Mouse (Mus musculus) heart, postnatal 0 days (tissue): Measurements from ENCODE around the gene Camk1g. TPM values are rescaled to one million over a fixed set of nuclear protein-coding genes. Genes with fewer than 3 reads are reported as not detected.

Experiments used
- ATAC-seq: fragments of 200-750 bp; cut with Nextera tagmentation; 2 replicates; pipeline ENCODE4 v1.8.0; 2017; ENCODE audit warnings: low read depth, moderate number of reproducible peaks, moderate library complexity; ENCODE audit not compliant: insufficient read depth
- DNase-seq: peaks from one replicate; pipeline ENCODE4 v3.0.0-alpha.2; 2016; ENCODE audit warnings: low spot score
- H3K27ac ChIP-seq: fragments of 300-500 bp; sonication (generic); 2 replicates; pipeline ENCODE4 v1.5.1; 2014; ENCODE audit warnings: low read depth, mild to moderate bottlenecking
- H3K27me3 ChIP-seq: fragments of 300-500 bp; sonication (generic); 2 replicates; pipeline ENCODE4 v1.6.1; 2014; ENCODE audit warnings: low read length, mixed read lengths; ENCODE audit not compliant: control insufficient read depth, insufficient read depth
- H3K36me3 ChIP-seq: fragments of 300-500 bp; sonication (generic); replicated peaks from 2 replicates; pipeline ENCODE4 v1.6.1; 2014; ENCODE audit warnings: low read length, mixed read lengths; ENCODE audit not compliant: control insufficient read depth, insufficient read depth
- H3K4me1 ChIP-seq: fragments of 300-500 bp; sonication (generic); 2 replicates; pipeline ENCODE4 v1.6.1; 2014; ENCODE audit warnings: antibody characterized with exemption; ENCODE audit not compliant: control insufficient read depth, insufficient read depth
- H3K4me2 ChIP-seq: fragments of 300-500 bp; sonication (generic); 2 replicates; pipeline ENCODE4 v1.6.1; 2014; ENCODE audit warnings: low read depth, mild to moderate bottlenecking, low read length, moderate library complexity
- H3K4me3 ChIP-seq: fragments of 300-500 bp; sonication (generic); 2 replicates; pipeline ENCODE4 v1.5.1; 2014; ENCODE audit warnings: low read depth, low read length
- H3K9ac ChIP-seq: fragments of 300-500 bp; sonication (generic); replicated peaks from 2 replicates; pipeline ENCODE4 v1.6.1; 2014; ENCODE audit warnings: low read depth, low read length, mixed read lengths
- H3K9me3 ChIP-seq: fragments of 300-500 bp; sonication (generic); replicated peaks from 2 replicates; pipeline ENCODE4 v1.6.1; 2016; ENCODE audit warnings: low read length; ENCODE audit not compliant: control insufficient read depth
- CTCF ChIP-seq: IDR thresholded peaks from 2 replicates; pipeline ENCODE4 v1.5.1; 2016; ENCODE audit warnings: antibody characterized with exemption, control low read depth, low read depth
- EP300 ChIP-seq: IDR thresholded peaks from 2 replicates; pipeline ENCODE4 v1.6.1; 2016; ENCODE audit warnings: antibody characterized with exemption, low read depth
- WGBS: fragments of 180-500 bp; shearing (Covaris S2); extraction: QIAGEN DNeasy Blood & Tissue Kit; methylation state at CpG from one replicate; pipeline ENCODE4 v1.1.7; 2014; 5-methylcytosine and 5-hydroxymethylcytosine counted together
- polyA plus RNA-seq: library from polyadenylated mRNA; unstranded; fragments of >200 nt; fragmentation: Nextera tagmentation; extraction: Ambion mirVana; gene quantifications from 2 replicates; pipeline ENCODE4 v1.2.1, GENCODE M21; 2015
- total RNA-seq: library from RNA; depleted of rRNA; stranded (reverse); fragments of >200 nt; gene quantifications from 2 replicates; pipeline ENCODE4 v1.2.3, GENCODE M21; 2014; ENCODE audit warnings: low replicate concordance

Camk1g gene
- total and polyA plus RNA-seq, 2 experiments from 2014 or later = 9.7 to 14.3 TPM

DNA sequence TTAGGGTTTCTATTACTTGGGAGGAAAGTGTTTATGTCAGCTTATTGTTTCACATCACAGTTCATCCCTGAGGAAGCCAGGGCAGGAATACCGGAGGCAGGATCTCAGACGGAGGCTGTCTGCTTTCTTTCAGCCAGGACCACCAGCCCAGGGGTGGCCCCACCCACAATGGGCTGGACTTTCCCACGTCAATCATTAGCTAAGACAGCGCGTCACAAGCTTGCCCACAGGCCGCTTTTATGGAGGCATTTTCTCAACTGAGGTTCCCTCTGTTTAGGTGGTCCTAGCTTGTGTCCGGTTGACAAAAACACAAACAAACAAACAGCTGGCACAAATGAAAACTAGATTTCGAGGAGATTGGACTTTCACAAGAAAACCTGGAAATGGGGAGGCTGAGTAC, 12.3 kb upstream of the Camk1g start:
- WGBS = 2% methylated on average over 8 of the region's 8 CpGs
- H3K4me1 ChIP-seq = peaks cover 18% of the 10 kb centered on the region; the same call in 1 of the 2 replicates
- H3K27me3 ChIP-seq = 0 out of 2 replicates have a peak, but pooled peaks cover 6% of the 10 kb centered on the region
- DNase-seq = peak; percentile 43
- peak overlapping the region; percentile 35 for H3K4me3 ChIP-seq
- ATAC-seq = peak; percentile 70
- no peak overlapping the region; the same call in 1 of the 2 replicates for H3K27ac ChIP-seq
- H3K36me3 ChIP-seq = no peaks in the 10 kb centered on the region
- H3K9me3 ChIP-seq = no peaks in the 10 kb centered on the region
- no peak for TF ChIP-seq CTCF
- TF ChIP-seq EP300 = no peak
- peak overlapping the region; percentile 54 for H3K4me2 ChIP-seq
- no peak overlapping the region; the same call in 1 of the 2 replicates for H3K9ac ChIP-seq

DNA sequence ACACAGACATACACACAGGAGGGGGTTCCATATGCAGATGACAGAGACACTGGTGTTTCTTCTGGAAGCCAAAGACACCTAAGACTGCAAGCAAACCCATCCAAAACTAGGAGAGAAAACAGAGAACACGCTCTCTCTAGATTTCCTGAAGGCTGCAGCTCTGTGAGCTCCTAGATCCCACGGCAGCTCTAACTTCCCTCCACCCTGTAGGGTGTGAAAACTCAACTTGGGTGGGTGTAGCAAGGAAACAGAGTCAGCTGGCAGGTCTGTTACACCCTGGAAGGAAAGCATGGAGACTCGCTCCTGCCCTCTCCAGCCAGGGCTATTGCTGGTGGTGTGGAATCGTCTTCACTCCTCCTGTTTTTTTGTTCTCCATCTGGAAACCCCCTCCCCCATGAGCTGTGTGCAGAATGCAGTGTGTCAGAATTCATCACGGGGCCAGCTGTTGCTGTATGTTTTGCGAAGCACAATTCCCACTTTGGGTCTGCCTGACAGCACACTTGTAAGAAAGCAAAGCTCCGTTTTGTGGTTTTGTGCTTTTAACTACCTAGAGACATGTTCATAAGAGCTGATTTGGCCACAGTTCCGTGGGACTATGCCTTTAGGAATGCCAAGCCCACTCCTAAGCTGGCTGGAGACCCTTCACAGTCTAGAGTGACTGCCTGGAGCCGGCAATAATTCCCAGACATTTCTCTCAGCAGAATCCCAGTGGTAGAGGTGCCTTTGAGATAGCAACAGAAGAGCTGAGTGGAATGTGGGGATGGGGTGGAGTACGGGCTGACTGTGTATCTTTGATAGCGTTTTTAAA, 11.7 kb upstream of the Camk1g start:
- peak; percentile 18 for ATAC-seq
- TF ChIP-seq CTCF (no peak), EP300 (no peak)
- H3K4me1 ChIP-seq = peaks cover 16% of the 10 kb centered on the region; the same call in 1 of the 2 replicates
- no peaks in the 10 kb centered on the region for H3K27me3 ChIP-seq
- H3K4me2 ChIP-seq = peak overlapping the region; percentile 54
- no peak for DNase-seq
- WGBS = 30% methylated on average over 11 of the region's 11 CpGs
- H3K36me3 ChIP-seq = no peaks in the 10 kb centered on the region
- H3K27ac ChIP-seq = no peak overlapping the region; the same call in 1 of the 2 replicates
- H3K4me3 ChIP-seq = peak overlapping the region; percentile 35; the same call in 1 of the 2 replicates
- H3K9me3 ChIP-seq = no peaks in the 10 kb centered on the region
- no peak overlapping the region for H3K9ac ChIP-seq

DNA sequence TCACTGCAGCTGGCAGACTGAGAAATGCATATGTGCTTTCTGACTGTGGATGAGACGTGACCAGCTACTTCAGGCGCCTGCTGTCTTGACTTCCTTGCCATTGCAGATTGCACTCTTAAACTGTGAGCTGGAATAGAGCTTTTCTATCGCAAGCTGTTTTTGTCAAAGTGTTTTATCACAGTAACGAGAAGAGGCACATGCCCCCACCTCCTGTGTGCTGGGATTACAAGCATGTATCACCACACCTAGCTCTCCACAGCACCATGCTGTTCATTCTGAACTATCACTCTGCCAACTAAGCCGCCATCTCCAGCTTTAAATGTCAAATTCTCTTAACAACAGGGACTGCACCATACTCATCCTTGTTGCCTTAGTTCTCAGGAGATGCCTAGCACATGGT, 10.8 kb upstream of the Camk1g start:
- ATAC-seq (no peak), DNase-seq (no peak)
- H3K36me3 ChIP-seq = no peaks in the 10 kb centered on the region
- TF ChIP-seq CTCF (no peak), EP300 (no peak)
- no peaks in the 10 kb centered on the region for H3K9me3 ChIP-seq
- no peak overlapping the region for H3K4me2 ChIP-seq
- H3K27ac ChIP-seq = no peak overlapping the region
- H3K9ac ChIP-seq = no peak overlapping the region
- H3K27me3 ChIP-seq = no peaks in the 10 kb centered on the region
- peaks cover 13% of the 10 kb centered on the region for H3K4me1 ChIP-seq
- no peak overlapping the region for H3K4me3 ChIP-seq
- WGBS = 79% methylated on average over 5 of the region's 5 CpGs

DNA sequence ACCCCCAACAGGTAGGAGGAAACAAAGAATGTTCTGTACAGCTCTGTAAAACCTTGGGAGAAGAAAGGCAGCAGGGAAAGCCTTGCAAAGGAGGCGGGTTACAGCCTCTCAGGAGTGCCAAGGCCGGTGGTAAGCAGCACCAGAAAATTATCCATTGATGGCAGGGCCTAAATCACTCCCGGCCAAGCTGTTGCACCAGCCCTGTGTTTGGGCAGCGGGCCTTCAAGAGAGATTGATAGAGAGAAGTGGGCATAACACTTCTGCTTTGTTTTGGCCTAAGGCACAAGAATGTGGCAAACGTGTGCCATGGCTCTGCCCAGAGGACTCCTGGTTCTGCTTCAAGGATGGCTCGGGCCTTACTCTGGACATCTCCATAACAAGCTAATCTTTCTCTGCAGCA, 9.5 kb upstream of the Camk1g start:
- H3K4me2 ChIP-seq = no peak overlapping the region
- no peak overlapping the region for H3K27ac ChIP-seq
- no peak for DNase-seq
- H3K27me3 ChIP-seq = no peaks in the 10 kb centered on the region
- no peak for ATAC-seq
- 53% methylated on average over 6 of the region's 6 CpGs for WGBS
- H3K4me1 ChIP-seq = peaks cover 13% of the 10 kb centered on the region
- H3K36me3 ChIP-seq = no peaks in the 10 kb centered on the region
- no peak overlapping the region for H3K4me3 ChIP-seq
- no peak overlapping the region for H3K9ac ChIP-seq
- no peak for TF ChIP-seq EP300
- no peak for TF ChIP-seq CTCF
- H3K9me3 ChIP-seq = no peaks in the 10 kb centered on the region

DNA sequence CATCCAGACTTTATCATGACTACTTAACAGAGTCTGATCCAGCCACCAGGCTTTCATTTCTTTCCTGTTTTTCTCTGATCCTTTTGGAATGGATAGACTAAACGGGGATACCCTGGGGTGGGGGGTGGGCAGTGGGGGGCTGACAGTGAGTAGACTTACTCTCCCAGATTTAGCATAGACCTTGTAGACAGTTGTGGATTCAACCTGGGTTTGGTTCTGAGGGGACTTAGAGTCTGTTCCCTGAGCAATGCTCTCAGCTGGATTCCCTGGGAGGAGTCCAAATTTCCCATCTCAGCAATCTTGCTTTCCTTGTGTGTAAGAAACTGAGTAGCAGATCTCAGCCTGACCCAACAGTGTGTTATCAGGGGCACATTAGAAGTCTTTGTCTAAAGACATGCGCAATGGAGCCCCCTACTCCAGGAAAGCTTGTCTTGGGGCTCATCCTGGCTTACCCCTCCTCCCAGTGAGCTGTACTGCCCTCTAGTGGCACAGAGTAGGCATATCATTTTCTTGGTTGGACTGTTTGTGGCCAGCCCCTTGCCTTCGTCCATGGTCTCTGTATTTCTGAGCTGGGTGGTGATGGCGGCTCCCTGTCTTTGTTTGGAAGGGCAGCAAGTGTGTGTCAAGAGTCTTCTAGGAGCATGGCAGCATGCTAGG, 6.5 kb upstream of the Camk1g start:
- H3K27ac ChIP-seq = no peak overlapping the region
- peak; percentile 76 for ATAC-seq
- H3K9ac ChIP-seq = no peak overlapping the region
- no peak overlapping the region for H3K4me3 ChIP-seq
- H3K27me3 ChIP-seq = no peaks in the 10 kb centered on the region
- peaks cover 4% of the 10 kb centered on the region; the same call in 1 of the 2 replicates for H3K4me1 ChIP-seq
- H3K36me3 ChIP-seq = no peaks in the 10 kb centered on the region
- DNase-seq = peak; percentile 69
- WGBS = 24% methylated on average over 4 of the region's 4 CpGs
- H3K4me2 ChIP-seq = no peak overlapping the region
- H3K9me3 ChIP-seq = no peaks in the 10 kb centered on the region
- TF ChIP-seq EP300 (no peak), CTCF (peak; percentile 94)
